Mouse (Mus musculus): ENCODE measurements around the gene Pmf1. TPM values are rescaled to one million over a fixed set of nuclear protein-coding genes. Genes with fewer than 3 reads are reported as not detected.

Gene Pmf1
- polyA plus RNA-seq (2017; shearing (Covaris generic)) = 44.0 TPM

GRCm38 (mm10) chr3:88409741-88410644 lies at the start of gene Pmf1:
Gene Pmf1 (minus strand): TSS chr3:88410331.

GRCm38 (mm10) chr3:88424605-88425329 lies 14.6 kb upstream of the Pmf1 start, which contains the start of gene Slc25a44:
Gene Slc25a44 (minus strand): TSS chr3:88425139.

GRCm38 (mm10) chr3:88384364-88384763 lies 25.8 kb downstream of the Pmf1 start, which contains the start of gene Bglap:
Gene Bglap (minus strand): TSS chr3:88384464.

GRCm38 (mm10) chr3:88378599-88378998 lies 31.5 kb downstream of the Pmf1 start, which contains the start of gene Bglap2:
Gene Bglap2 (minus strand): TSS chr3:88378699.

GRCm38 (mm10) chr3:88372643-88373042 lies 37.5 kb downstream of the Pmf1 start, which contains the start of gene Bglap3:
Gene Bglap3 (minus strand): TSS chr3:88372743.

GRCm38 (mm10) chr3:88364337-88364736 lies 45.8 kb downstream of the Pmf1 start, which contains the start of gene Paqr6:
Gene Paqr6 (plus strand): TSS chr3:88364584.

Other genes with a start within 250 kb of the Pmf1 start
- not detected for gene Rhbg, start 155.6 kb downstream of the Pmf1 start, polyA plus RNA-seq (2017; shearing (Covaris generic))
- not detected for gene Gm38392, start 123.1 kb downstream of the Pmf1 start, polyA plus RNA-seq (2017; shearing (Covaris generic))
- gene Tsacc, start 113.3 kb downstream of the Pmf1 start, polyA plus RNA-seq (2017; shearing (Covaris generic)) = 13.7 TPM
- 344 TPM for gene Cct3, start 113.2 kb downstream of the Pmf1 start, polyA plus RNA-seq (2017; shearing (Covaris generic))
- gene Glmp, start 85.3 kb downstream of the Pmf1 start, polyA plus RNA-seq (2017; shearing (Covaris generic)) = 385 TPM
- gene Tmem79, start 74.2 kb downstream of the Pmf1 start, polyA plus RNA-seq (2017; shearing (Covaris generic)) = 1.4 TPM
- gene Smg5, start 74.1 kb downstream of the Pmf1 start, polyA plus RNA-seq (2017; shearing (Covaris generic)) = 47.8 TPM
- gene Paqr6, start 45.7 kb downstream of the Pmf1 start, polyA plus RNA-seq (2017; shearing (Covaris generic)) = not detected
- gene Bglap3, start 37.6 kb downstream of the Pmf1 start, polyA plus RNA-seq (2017; shearing (Covaris generic)) = not detected
- gene Bglap2, start 31.6 kb downstream of the Pmf1 start, polyA plus RNA-seq (2017; shearing (Covaris generic)) = not detected
- not detected for gene Bglap, start 25.9 kb downstream of the Pmf1 start, polyA plus RNA-seq (2017; shearing (Covaris generic))
- gene Slc25a44, start 14.8 kb upstream of the Pmf1 start, polyA plus RNA-seq (2017; shearing (Covaris generic)) = 25.6 TPM
- gene Sema4a, start 50.9 kb upstream of the Pmf1 start, polyA plus RNA-seq (2017; shearing (Covaris generic)) = 80.1 TPM
- 9.1 TPM for gene Lmna, start 99.6 kb upstream of the Pmf1 start, polyA plus RNA-seq (2017; shearing (Covaris generic))
- 0.32 TPM for gene Mex3a, start 122.1 kb upstream of the Pmf1 start, polyA plus RNA-seq (2017; shearing (Covaris generic))
- gene Rab25, start 138.0 kb upstream of the Pmf1 start, polyA plus RNA-seq (2017; shearing (Covaris generic)) = not detected
- 227 TPM for gene Lamtor2, start 142.7 kb upstream of the Pmf1 start, polyA plus RNA-seq (2017; shearing (Covaris generic))
- 52.5 TPM for gene Ubqln4, start 143.4 kb upstream of the Pmf1 start, polyA plus RNA-seq (2017; shearing (Covaris generic))
- 146 TPM for gene Ssr2, start 165.5 kb upstream of the Pmf1 start, polyA plus RNA-seq (2017; shearing (Covaris generic))
- 139 TPM for gene Arhgef2, start 195.6 kb upstream of the Pmf1 start, polyA plus RNA-seq (2017; shearing (Covaris generic))
- gene Rxfp4, start 242.8 kb upstream of the Pmf1 start, polyA plus RNA-seq (2017; shearing (Covaris generic)) = not detected